Mouse (Mus musculus) liver, postnatal 0 days (tissue): ENCODE data around the gene Efhd1.

Experiments
- CTCF ChIP-seq: sonication (generic); IDR thresholded peaks from 2 replicates; pipeline ENCODE4 v1.5.1; 2016; ENCODE audit warnings: antibody characterized with exemption, low read depth
- EP300 ChIP-seq: IDR thresholded peaks from 2 replicates; pipeline ENCODE4 v1.6.1; 2016; ENCODE audit warnings: antibody characterized with exemption, low read depth, mild to moderate bottlenecking

DNA sequence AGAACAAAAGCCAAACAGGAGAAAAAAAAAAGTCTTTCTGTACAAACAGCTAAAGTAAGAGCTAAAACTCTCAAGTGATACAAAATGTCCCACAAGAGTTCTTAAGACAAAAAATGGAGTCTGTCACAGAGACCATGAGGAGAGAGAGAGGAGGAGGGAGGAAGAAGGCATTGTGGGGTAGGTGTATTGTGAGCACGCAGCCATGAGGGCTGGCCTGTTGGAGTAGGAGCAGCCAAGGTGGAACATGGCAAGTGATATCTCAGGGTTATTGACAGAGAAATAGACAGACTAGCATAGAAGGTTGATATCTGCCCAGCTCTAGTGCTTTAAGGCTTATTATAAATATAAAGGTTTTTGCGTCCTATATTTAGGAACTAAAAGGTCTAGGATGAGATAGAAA is 48.5 kb downstream of the Efhd1 start:
- TF ChIP-seq EP300 = no peak
- no peak for TF ChIP-seq CTCF
